Mouse (Mus musculus) T-helper 1 cell (primary cell): ENCODE data around the gene Gmppa.

Experiments
- in situ Hi-C: fragments of 300-600 bp; cut with MboI, MseI; formaldehyde crosslinking; loops from one replicate; pipeline ENCODE4 v1.15.1; 2025; ENCODE audit warnings: high pct_unique_total_duplicates

Gene Gmppa

GRCm38 (mm10) chr1:75422823-75423471, 12.8 kb upstream of the Gmppa start:
- in situ Hi-C loops, result no loop called here

- in situ Hi-C loops, result no loop called here
Observed at GRCm38 (mm10) chr1:75423780-75424390, 11.8 kb upstream of the Gmppa start.

- in situ Hi-C loops, result no loop called here
Observed at GRCm38 (mm10) chr1:75425796-75426471, 9.8 kb upstream of the Gmppa start.

- in situ Hi-C loops, result no loop called here
Observed at GRCm38 (mm10) chr1:75438782-75439181, 3.1 kb downstream of the Gmppa start.

- in situ Hi-C loops, result no loop called here
Observed at GRCm38 (mm10) chr1:75440661-75441060, 4.9 kb downstream of the Gmppa start.

GRCm38 (mm10) chr1:75441471-75441996, 5.8 kb downstream of the Gmppa start:
- in situ Hi-C loops, result no loop called here

- in situ Hi-C loops, result no loop called here
Observed at GRCm38 (mm10) chr1:75442171-75442570, 6.4 kb downstream of the Gmppa start.

- in situ Hi-C loops, result no loop called here
Observed at GRCm38 (mm10) chr1:75442811-75443210, 7.1 kb downstream of the Gmppa start.

- in situ Hi-C loops, result no loop called here
Observed at GRCm38 (mm10) chr1:75443247-75444024, 7.7 kb downstream of the Gmppa start.

- in situ Hi-C loops, result no loop called here
Observed at GRCm38 (mm10) chr1:75444208-75444607, 8.5 kb downstream of the Gmppa start.

- in situ Hi-C loops, result no loop called here
Observed at GRCm38 (mm10) chr1:75445141-75445701, 9.5 kb downstream of the Gmppa start.

- in situ Hi-C loops, result no loop called here
Observed at GRCm38 (mm10) chr1:75445751-75446611, 10.3 kb downstream of the Gmppa start.

- in situ Hi-C loops, result no loop called here
Observed at GRCm38 (mm10) chr1:75446656-75447055, 10.9 kb downstream of the Gmppa start.

- in situ Hi-C loops, result no loop called here
Observed at GRCm38 (mm10) chr1:75447265-75448051, 11.7 kb downstream of the Gmppa start.

GRCm38 (mm10) chr1:75448052-75448431, 12.3 kb downstream of the Gmppa start:
- in situ Hi-C loops, result no loop called here

- in situ Hi-C loops, result no loop called here
Observed at GRCm38 (mm10) chr1:75448937-75449336, 13.2 kb downstream of the Gmppa start.

- in situ Hi-C loops, result no loop called here
Observed at GRCm38 (mm10) chr1:75449377-75450135, 13.8 kb downstream of the Gmppa start.

- in situ Hi-C loops, result no loop called here
Observed at GRCm38 (mm10) chr1:75450314-75451005, 14.7 kb downstream of the Gmppa start, which contains the start of gene Asic4. Gene Asic4 (plus strand): TSS chr1:75450436.
